Mouse (Mus musculus) liver, embryonic 13.5 days (tissue): ENCODE data around the gene Cp. TPM values are rescaled to one million over a fixed set of nuclear protein-coding genes. Genes with fewer than 3 reads are reported as not detected.

ENCODE experiments used
- ATAC-seq: fragments of 200-750 bp; cut with Nextera tagmentation; 2 replicates; pipeline ENCODE4 v1.8.0; 2017; ENCODE audit warnings: low read depth, mild to moderate bottlenecking, moderate number of reproducible peaks, moderate library complexity
- DNase-seq: peaks from one replicate; pipeline ENCODE4 v3.0.0; 2022
- H3K27ac ChIP-seq: fragments of 300-500 bp; sonication (generic); 2 replicates; pipeline ENCODE4 v1.5.1; 2015; ENCODE audit warnings: moderate library complexity, mild to moderate bottlenecking, inconsistent platforms
- H3K27me3 ChIP-seq: fragments of 300-500 bp; sonication (generic); 2 replicates; pipeline ENCODE4 v1.6.1; 2015; ENCODE audit warnings: mild to moderate bottlenecking, inconsistent platforms
- H3K36me3 ChIP-seq: fragments of 300-500 bp; sonication (generic); 2 replicates; pipeline ENCODE4 v1.6.1; 2015; ENCODE audit warnings: mild to moderate bottlenecking, inconsistent platforms
- H3K4me1 ChIP-seq: fragments of 300-500 bp; sonication (generic); replicated peaks from 2 replicates; pipeline ENCODE4 v1.6.1; 2015; ENCODE audit warnings: inconsistent platforms
- H3K4me2 ChIP-seq: fragments of 300-500 bp; sonication (generic); 2 replicates; pipeline ENCODE4 v1.6.1; 2015; ENCODE audit warnings: inconsistent platforms, mild to moderate bottlenecking, moderate library complexity
- H3K4me3 ChIP-seq: fragments of 300-500 bp; sonication (generic); replicated peaks from 2 replicates; pipeline ENCODE4 v1.5.1; 2015; ENCODE audit warnings: mild to moderate bottlenecking, inconsistent platforms
- H3K9ac ChIP-seq: fragments of 300-500 bp; sonication (generic); 2 replicates; pipeline ENCODE4 v1.6.1; 2015; ENCODE audit warnings: mild to moderate bottlenecking, inconsistent platforms
- H3K9me3 ChIP-seq: fragments of 300-500 bp; sonication (generic); replicated peaks from 2 replicates; pipeline ENCODE4 v1.6.1; 2016; ENCODE audit warnings: inconsistent platforms
- WGBS: fragments of 180-500 bp; shearing (Covaris S2); methylation state at CpG from one replicate; pipeline ENCODE4 v1.1.7; 2015; ENCODE audit not compliant: insufficient replicate concordance; 5-methylcytosine and 5-hydroxymethylcytosine counted together
- polyA plus RNA-seq: library from polyadenylated mRNA; unstranded; fragments of >200 nt; fragmentation: Nextera tagmentation; extraction: Ambion mirVana; gene quantifications from 2 replicates; pipeline ENCODE4 v1.2.1, GENCODE M21; 2015

Gene Cp
- polyA plus RNA-seq, 1 experiment from 2014 or later = 2.7 TPM

DNA sequence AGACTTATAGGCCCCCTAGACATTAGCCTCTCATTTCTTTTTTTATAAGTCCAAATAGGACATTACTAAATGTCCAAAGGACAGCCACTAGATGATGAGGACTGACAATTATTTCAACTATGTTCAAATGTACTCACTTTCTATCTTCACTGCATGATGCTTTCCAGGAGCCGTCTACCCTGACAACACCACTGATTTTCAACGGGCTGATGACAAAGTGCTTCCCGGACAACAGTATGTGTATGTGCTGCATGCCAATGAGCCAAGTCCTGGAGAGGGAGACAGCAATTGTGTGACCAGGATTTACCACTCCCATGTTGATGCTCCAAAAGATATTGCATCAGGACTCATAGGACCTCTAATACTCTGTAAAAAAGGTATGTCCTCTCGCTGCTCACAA is 9.2 kb downstream of the Cp start:
- DNase-seq = no peak
- H3K4me3 ChIP-seq = no peak overlapping the region
- H3K27me3 ChIP-seq = no peaks in the 10 kb centered on the region
- H3K36me3 ChIP-seq = no peaks in the 10 kb centered on the region
- H3K27ac ChIP-seq = no peak overlapping the region
- no peaks in the 10 kb centered on the region for H3K9me3 ChIP-seq
- ATAC-seq = no peak
- no peak overlapping the region for H3K4me2 ChIP-seq
- 64% methylated on average over 4 of the region's 4 CpGs for WGBS
- no peak overlapping the region for H3K9ac ChIP-seq
- H3K4me1 ChIP-seq = no peaks in the 10 kb centered on the region

GRCm38 (mm10) chr3:19978474-19978873 is 21.6 kb downstream of the Cp start:
- peak overlapping the region; percentile 43; the same call in 1 of the 2 replicates for H3K27ac ChIP-seq
- H3K4me1 ChIP-seq = no peaks in the 10 kb centered on the region
- H3K4me3 ChIP-seq = no peak overlapping the region
- no peaks in the 10 kb centered on the region for H3K27me3 ChIP-seq
- no peaks in the 10 kb centered on the region for H3K9me3 ChIP-seq
- ATAC-seq (peak; percentile 45; the same call in 1 of the 2 replicates), DNase-seq (no peak)
- H3K9ac ChIP-seq = no peak overlapping the region
- no peak overlapping the region for H3K4me2 ChIP-seq
- WGBS = 48% methylated on average over 4 of the region's 4 CpGs
- no peaks in the 10 kb centered on the region for H3K36me3 ChIP-seq

GRCm38 (mm10) chr3:19981156-19981555 is 24.3 kb downstream of the Cp start:
- no peak for DNase-seq
- Histone ChIP-seq H3K27ac (no peak overlapping the region), H3K4me2 (no peak overlapping the region), H3K9ac (no peak overlapping the region), H3K4me3 (no peak overlapping the region), H3K27me3 (no peaks in the 10 kb centered on the region), H3K9me3 (no peaks in the 10 kb centered on the region), H3K4me1 (no peaks in the 10 kb centered on the region), H3K36me3 (no peaks in the 10 kb centered on the region)
- 61% methylated on average over 2 of the region's 2 CpGs for WGBS
- no peak for ATAC-seq

DNA sequence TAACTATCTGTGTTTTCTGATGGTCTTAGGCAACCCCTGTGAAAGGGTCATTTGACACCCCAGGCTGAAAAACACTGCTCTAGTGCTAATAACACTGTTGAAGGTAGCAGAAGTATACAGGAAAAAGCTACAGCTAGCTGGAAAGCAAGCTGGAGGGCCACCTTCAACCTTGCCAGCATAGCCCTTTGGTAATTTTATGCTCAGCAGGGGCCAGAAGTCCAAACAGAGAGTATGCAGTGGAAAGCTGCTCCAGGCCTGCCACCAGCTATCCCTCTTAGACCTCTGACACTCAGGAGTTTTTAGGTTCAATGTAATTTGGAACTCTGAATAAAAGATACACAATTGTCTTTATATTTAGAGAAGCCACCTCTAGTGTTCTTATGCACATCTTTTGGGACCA is 26.0 kb downstream of the Cp start:
- Histone ChIP-seq H3K9me3 (no peaks in the 10 kb centered on the region), H3K4me3 (no peak overlapping the region), H3K9ac (no peak overlapping the region), H3K36me3 (no peaks in the 10 kb centered on the region), H3K27me3 (no peaks in the 10 kb centered on the region), H3K4me2 (no peak overlapping the region), H3K27ac (no peak overlapping the region), H3K4me1 (no peaks in the 10 kb centered on the region)
- DNase-seq (no peak), ATAC-seq (no peak)

GRCm38 (mm10) chr3:19986123-19986522 is 29.3 kb downstream of the Cp start:
- no peaks in the 10 kb centered on the region for H3K36me3 ChIP-seq
- no peak for ATAC-seq
- no peaks in the 10 kb centered on the region for H3K4me1 ChIP-seq
- H3K4me3 ChIP-seq = no peak overlapping the region
- no peak overlapping the region for H3K27ac ChIP-seq
- 31% methylated on average over 3 of the region's 3 CpGs for WGBS
- DNase-seq = no peak
- no peaks in the 10 kb centered on the region for H3K9me3 ChIP-seq
- H3K9ac ChIP-seq = no peak overlapping the region
- H3K27me3 ChIP-seq = no peaks in the 10 kb centered on the region
- H3K4me2 ChIP-seq = no peak overlapping the region

- no peak overlapping the region for H3K4me3 ChIP-seq
- H3K4me2 ChIP-seq = no peak overlapping the region
- H3K4me1 ChIP-seq = no peaks in the 10 kb centered on the region
- H3K27ac ChIP-seq = no peak overlapping the region
- DNase-seq (no peak), ATAC-seq (no peak)
- no peaks in the 10 kb centered on the region for H3K27me3 ChIP-seq
- H3K9ac ChIP-seq = no peak overlapping the region
- no peaks in the 10 kb centered on the region for H3K9me3 ChIP-seq
- WGBS = 53% methylated on average over 3 of the region's 3 CpGs
- H3K36me3 ChIP-seq = no peaks in the 10 kb centered on the region
Observed at GRCm38 (mm10) chr3:19990031-19990430, 33.2 kb downstream of the Cp start.

DNA sequence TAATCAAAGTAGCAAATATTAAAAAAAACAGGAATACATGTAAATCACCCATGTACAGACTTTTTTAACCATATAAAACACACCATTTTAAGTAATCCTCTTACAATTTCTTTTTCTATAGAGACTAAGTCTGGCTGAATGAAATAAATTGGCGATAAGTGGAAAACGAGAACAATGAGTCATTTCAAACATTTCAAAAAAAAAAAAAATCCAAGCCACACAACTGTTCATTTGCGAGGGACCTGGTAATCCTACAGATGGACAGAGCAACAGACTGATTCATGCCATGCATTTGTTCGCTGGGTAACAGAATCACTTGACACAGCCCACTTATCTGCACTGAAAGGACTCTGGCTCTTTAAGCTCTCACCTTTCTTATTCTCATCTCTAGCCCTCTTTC is 35.5 kb downstream of the Cp start:
- ATAC-seq = no peak
- no peaks in the 10 kb centered on the region for H3K27me3 ChIP-seq
- no peak overlapping the region for H3K27ac ChIP-seq
- H3K36me3 ChIP-seq = peaks cover 4% of the 10 kb centered on the region
- H3K4me1 ChIP-seq = no peaks in the 10 kb centered on the region
- H3K9me3 ChIP-seq = no peaks in the 10 kb centered on the region
- no peak overlapping the region for H3K4me3 ChIP-seq
- DNase-seq = no peak
- 68% methylated on average over 4 of the region's 4 CpGs for WGBS
- H3K9ac ChIP-seq = no peak overlapping the region
- no peak overlapping the region for H3K4me2 ChIP-seq

- DNase-seq = no peak
- no peak for ATAC-seq
- Histone ChIP-seq H3K27me3 (no peaks in the 10 kb centered on the region), H3K9me3 (no peaks in the 10 kb centered on the region), H3K36me3 (peaks cover 23% of the 10 kb centered on the region), H3K4me2 (no peak overlapping the region), H3K27ac (no peak overlapping the region), H3K9ac (no peak overlapping the region), H3K4me3 (no peak overlapping the region), H3K4me1 (no peaks in the 10 kb centered on the region)
- WGBS = 77% methylated on average over 2 of the region's 2 CpGs
Observed at GRCm38 (mm10) chr3:19999551-19999950, 42.7 kb downstream of the Cp start.

- Histone ChIP-seq H3K27me3 (no peaks in the 10 kb centered on the region), H3K27ac (no peak overlapping the region), H3K4me2 (no peak overlapping the region), H3K36me3 (peaks cover 23% of the 10 kb centered on the region), H3K4me3 (no peak overlapping the region), H3K9me3 (no peaks in the 10 kb centered on the region), H3K4me1 (no peaks in the 10 kb centered on the region), H3K9ac (no peak overlapping the region)
- ATAC-seq = no peak
- WGBS = 77% methylated on average over 4 of the region's 4 CpGs
- DNase-seq = no peak
Observed at GRCm38 (mm10) chr3:20000806-20001205, 44.0 kb downstream of the Cp start.

- Histone ChIP-seq H3K9me3 (no peaks in the 10 kb centered on the region), H3K36me3 (peaks cover 19% of the 10 kb centered on the region), H3K4me2 (no peak overlapping the region), H3K9ac (no peak overlapping the region), H3K27me3 (no peaks in the 10 kb centered on the region), H3K4me1 (peaks cover 3% of the 10 kb centered on the region; the same call in 1 of the 2 replicates), H3K27ac (no peak overlapping the region), H3K4me3 (no peak overlapping the region)
- ATAC-seq = no peak
- no peak for DNase-seq
- 69% methylated on average over 5 of the region's 5 CpGs for WGBS
Observed at GRCm38 (mm10) chr3:20002786-20003185, 45.9 kb downstream of the Cp start.

DNA sequence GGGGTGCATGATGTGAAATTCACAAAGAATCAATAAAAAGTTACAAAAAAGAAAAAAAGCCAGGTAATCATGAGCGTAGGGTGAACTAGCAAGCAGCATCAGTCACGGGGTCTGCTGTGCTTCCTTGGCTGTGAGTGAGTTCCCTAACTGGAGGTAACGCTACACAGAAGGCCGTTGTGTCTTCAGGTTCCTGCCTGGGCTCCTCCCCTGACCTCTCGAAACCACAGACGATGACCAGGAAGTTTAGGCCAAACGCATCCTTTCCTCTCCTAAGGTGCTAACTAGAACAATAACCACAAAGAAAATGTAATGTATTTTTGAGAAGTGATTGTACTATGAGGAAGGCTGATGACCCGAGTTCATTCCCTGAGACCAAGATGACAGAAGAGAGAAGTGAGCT is 47.6 kb downstream of the Cp start:
- ATAC-seq (no peak), DNase-seq (no peak)
- Histone ChIP-seq H3K27me3 (no peaks in the 10 kb centered on the region), H3K4me1 (peaks cover 4% of the 10 kb centered on the region; the same call in 1 of the 2 replicates), H3K9me3 (no peaks in the 10 kb centered on the region), H3K27ac (no peak overlapping the region), H3K4me3 (no peak overlapping the region), H3K36me3 (peaks cover 26% of the 10 kb centered on the region), H3K4me2 (no peak overlapping the region), H3K9ac (no peak overlapping the region)
- 51% methylated on average over 8 of the region's 8 CpGs for WGBS

DNA sequence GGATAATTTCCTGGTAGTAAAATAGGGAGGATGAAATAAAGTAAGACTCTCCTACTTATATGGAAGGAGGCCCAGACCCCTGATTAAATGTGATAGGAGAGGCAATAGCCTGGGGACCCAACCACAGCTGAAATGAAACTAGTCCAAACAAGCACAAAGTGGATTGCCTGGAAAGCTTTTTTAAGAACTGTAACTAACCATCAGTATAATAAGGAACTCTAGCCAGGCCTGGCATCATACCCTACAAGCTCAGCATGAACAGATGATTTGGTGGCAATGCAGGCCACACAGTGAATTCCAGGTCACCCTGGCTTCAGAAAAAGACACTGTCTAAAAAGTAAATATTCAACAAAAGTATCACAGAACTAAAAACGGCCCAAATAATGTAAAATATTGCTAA is 48.8 kb downstream of the Cp start:
- WGBS = 52% methylated on average over 1 of the region's 1 CpGs
- ATAC-seq (no peak), DNase-seq (no peak)
- Histone ChIP-seq H3K27me3 (no peaks in the 10 kb centered on the region), H3K36me3 (peaks cover 30% of the 10 kb centered on the region), H3K27ac (no peak overlapping the region), H3K9ac (no peak overlapping the region), H3K9me3 (no peaks in the 10 kb centered on the region), H3K4me1 (peaks cover 4% of the 10 kb centered on the region; the same call in 1 of the 2 replicates), H3K4me2 (no peak overlapping the region), H3K4me3 (no peak overlapping the region)
